Mouse (Mus musculus) midbrain, embryonic 16.5 days (tissue): ENCODE results near the gene Jarid2. TPM values are rescaled to one million over a fixed set of nuclear protein-coding genes. Genes with fewer than 3 reads are reported as not detected.

Source experiments
- ATAC-seq: fragments of 200-750 bp; cut with Nextera tagmentation; 2 replicates; pipeline ENCODE4 v1.8.0; 2017; ENCODE audit warnings: moderate TSS enrichment
- H3K27ac ChIP-seq: fragments of 300-500 bp; sonication (generic); 2 replicates; pipeline ENCODE4 v1.5.1; 2014; ENCODE audit warnings: mild to moderate bottlenecking, low read length, mixed read lengths
- H3K27me3 ChIP-seq: fragments of 300-500 bp; sonication (generic); 2 replicates; pipeline ENCODE4 v1.6.1; 2014; ENCODE audit warnings: low read depth, low read length, mixed read lengths; ENCODE audit not compliant: control insufficient read depth, insufficient read depth
- H3K36me3 ChIP-seq: fragments of 300-500 bp; sonication (generic); 2 replicates; pipeline ENCODE4 v1.6.1; 2014; ENCODE audit warnings: mild to moderate bottlenecking, low read length, moderate library complexity, mixed read lengths; ENCODE audit not compliant: control insufficient read depth, insufficient read depth
- H3K4me1 ChIP-seq: fragments of 300-500 bp; sonication (generic); 2 replicates; pipeline ENCODE4 v1.6.1; 2014; ENCODE audit warnings: mild to moderate bottlenecking, low read length, mixed read lengths; ENCODE audit not compliant: control insufficient read depth, insufficient read depth
- H3K4me2 ChIP-seq: fragments of 300-500 bp; sonication (generic); 2 replicates; pipeline ENCODE4 v1.6.1; 2014; ENCODE audit warnings: mild to moderate bottlenecking, low read length, mixed read lengths
- H3K4me3 ChIP-seq: fragments of 300-500 bp; sonication (generic); 2 replicates; pipeline ENCODE4 v1.5.1; 2014; ENCODE audit warnings: low read depth, mild to moderate bottlenecking, low read length, moderate library complexity, mixed read lengths
- H3K9ac ChIP-seq: fragments of 300-500 bp; sonication (generic); 2 replicates; pipeline ENCODE4 v1.6.1; 2014; ENCODE audit warnings: low read depth, low read length, mixed read lengths
- H3K9me3 ChIP-seq: fragments of 300-500 bp; sonication (generic); replicated peaks from 2 replicates; pipeline ENCODE4 v1.6.1; 2014; ENCODE audit warnings: mild to moderate bottlenecking, low read length, mixed read lengths; ENCODE audit not compliant: control insufficient read depth, poor library complexity, severe bottlenecking
- WGBS: fragments of 180-500 bp; shearing (Covaris S2); extraction: QIAGEN DNeasy Blood & Tissue Kit; methylation state at CpG from one replicate; pipeline ENCODE4 v1.1.7; 2014; 5-methylcytosine and 5-hydroxymethylcytosine counted together
- polyA plus RNA-seq: library from polyadenylated mRNA; unstranded; fragments of >200 nt; fragmentation: Nextera tagmentation; extraction: Ambion mirVana; gene quantifications from 2 replicates; pipeline ENCODE4 v1.2.1, GENCODE M21; 2015

Jarid2 gene
- polyA plus RNA-seq, 1 experiment from 2014 or later = 36.6 TPM

GRCm38 (mm10) chr13:44786291-44786690 lies 57.0 kb downstream of the Jarid2 start:
- no peak overlapping the region for H3K27ac ChIP-seq
- peak overlapping the region; percentile 23; the same call in 1 of the 2 replicates for H3K4me2 ChIP-seq
- 22% methylated on average over 4 of the region's 4 CpGs for WGBS
- H3K4me3 ChIP-seq = no peak overlapping the region
- no peaks in the 10 kb centered on the region for H3K9me3 ChIP-seq
- peak; percentile 76; the same call in 1 of the 2 replicates for ATAC-seq
- H3K36me3 ChIP-seq = no peaks in the 10 kb centered on the region
- H3K4me1 ChIP-seq = peaks cover 10% of the 10 kb centered on the region; the same call in 1 of the 2 replicates
- H3K27me3 ChIP-seq = no peaks in the 10 kb centered on the region
- H3K9ac ChIP-seq = no peak overlapping the region

DNA sequence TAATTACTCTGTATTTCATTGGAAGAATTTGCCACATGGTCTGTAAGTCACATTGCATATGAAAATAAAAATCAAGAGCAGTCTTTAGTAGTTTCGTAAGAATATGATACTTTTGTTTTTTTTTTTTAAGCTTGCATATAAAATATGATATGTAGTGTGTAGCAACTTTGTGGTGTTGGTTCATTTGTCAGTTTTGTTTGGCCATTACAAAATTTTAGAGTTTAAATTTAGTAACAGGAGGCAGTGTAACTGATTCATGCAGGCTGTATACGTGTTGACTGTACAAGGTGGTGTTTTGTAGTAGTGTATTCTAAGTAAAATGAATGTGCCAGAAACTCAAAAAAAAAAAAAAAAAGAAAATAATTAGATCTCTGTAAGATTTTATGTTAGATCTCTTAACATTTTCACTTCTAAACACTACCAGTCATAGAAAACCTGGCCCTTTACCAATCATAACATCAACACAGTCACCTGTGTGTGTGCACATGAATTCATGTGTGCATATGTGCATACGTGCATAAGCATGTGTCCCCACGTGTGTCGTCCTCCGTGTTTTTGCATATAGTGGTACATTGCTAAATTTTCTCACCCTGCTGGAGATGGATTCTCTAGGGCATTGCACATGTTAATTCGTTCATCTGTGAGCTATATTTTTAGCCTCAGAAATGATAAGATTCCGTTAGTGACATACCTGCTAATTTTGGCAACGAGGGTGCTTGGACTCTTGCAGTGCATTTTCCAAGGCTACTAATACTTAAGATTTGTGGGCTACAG lies 59.3 kb downstream of the Jarid2 start:
- Histone ChIP-seq H3K4me3 (no peak overlapping the region), H3K27me3 (no peaks in the 10 kb centered on the region), H3K36me3 (no peaks in the 10 kb centered on the region), H3K27ac (no peak overlapping the region), H3K9ac (no peak overlapping the region), H3K9me3 (no peaks in the 10 kb centered on the region), H3K4me2 (no peak overlapping the region), H3K4me1 (peaks cover 14% of the 10 kb centered on the region)
- WGBS = 88% methylated on average over 9 of the region's 9 CpGs
- no peak for ATAC-seq

DNA sequence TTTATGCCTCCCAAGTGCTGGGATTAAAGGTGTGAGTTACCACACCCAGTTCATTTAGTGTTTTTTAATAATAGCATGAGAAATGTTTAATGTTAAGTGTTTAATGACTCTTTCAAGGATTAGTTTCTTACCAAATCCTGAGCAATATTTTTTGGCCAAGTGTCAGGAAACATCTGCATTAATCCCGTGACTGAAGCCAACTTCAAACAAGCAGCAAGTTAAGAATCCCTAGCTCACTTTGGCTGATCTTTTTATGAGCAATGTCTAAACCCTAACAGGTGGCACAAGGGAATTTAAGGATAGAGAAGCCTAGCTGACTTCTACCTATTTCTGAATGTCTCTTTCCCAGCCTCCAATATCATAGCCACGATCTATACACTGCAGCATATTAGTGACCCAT lies 60.7 kb downstream of the Jarid2 start:
- no peaks in the 10 kb centered on the region for H3K27me3 ChIP-seq
- no peaks in the 10 kb centered on the region for H3K9me3 ChIP-seq
- H3K36me3 ChIP-seq = no peaks in the 10 kb centered on the region
- no peak overlapping the region for H3K27ac ChIP-seq
- ATAC-seq = no peak
- H3K4me2 ChIP-seq = no peak overlapping the region
- H3K9ac ChIP-seq = no peak overlapping the region
- H3K4me3 ChIP-seq = no peak overlapping the region
- peaks cover 14% of the 10 kb centered on the region for H3K4me1 ChIP-seq
- WGBS = 53% methylated on average over 2 of the region's 2 CpGs

- H3K9me3 ChIP-seq = no peaks in the 10 kb centered on the region
- no peak overlapping the region for H3K27ac ChIP-seq
- no peaks in the 10 kb centered on the region for H3K36me3 ChIP-seq
- 61% methylated on average over 3 of the region's 3 CpGs for WGBS
- H3K4me3 ChIP-seq = no peak overlapping the region
- no peak for ATAC-seq
- no peak overlapping the region for H3K9ac ChIP-seq
- no peaks in the 10 kb centered on the region for H3K27me3 ChIP-seq
- peaks cover 8% of the 10 kb centered on the region for H3K4me1 ChIP-seq
- no peak overlapping the region for H3K4me2 ChIP-seq
Measured at GRCm38 (mm10) chr13:44792361-44792892, 63.2 kb downstream of the Jarid2 start.

GRCm38 (mm10) chr13:44795891-44796290 lies 66.6 kb downstream of the Jarid2 start:
- ATAC-seq = no peak
- Histone ChIP-seq H3K9ac (no peak overlapping the region), H3K36me3 (no peaks in the 10 kb centered on the region), H3K9me3 (no peaks in the 10 kb centered on the region), H3K27ac (no peak overlapping the region), H3K27me3 (no peaks in the 10 kb centered on the region), H3K4me1 (peaks cover 8% of the 10 kb centered on the region), H3K4me2 (no peak overlapping the region), H3K4me3 (no peak overlapping the region)
- 28% methylated on average over 3 of the region's 3 CpGs for WGBS

DNA sequence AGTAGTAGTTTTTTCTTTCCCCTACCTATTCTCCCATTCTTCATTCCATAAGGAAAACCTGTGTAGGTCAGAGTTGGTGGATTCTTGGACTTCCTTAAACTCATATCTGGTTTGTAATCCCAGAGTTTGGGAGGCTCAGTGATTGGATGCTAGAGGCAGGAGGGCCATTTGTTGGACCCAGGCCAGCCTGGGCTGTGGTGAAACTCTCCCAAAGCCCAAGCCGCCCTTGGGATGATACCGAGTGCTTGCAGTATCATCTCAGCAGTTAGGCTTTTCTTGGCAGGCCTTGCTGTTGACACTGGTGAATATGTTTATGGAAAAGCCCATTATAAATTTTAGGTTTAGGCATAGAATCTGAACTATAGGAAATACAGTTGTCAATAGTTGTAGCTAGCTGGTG lies 67.5 kb downstream of the Jarid2 start:
- no peaks in the 10 kb centered on the region for H3K9me3 ChIP-seq
- 72% methylated on average over 2 of the region's 2 CpGs for WGBS

DNA sequence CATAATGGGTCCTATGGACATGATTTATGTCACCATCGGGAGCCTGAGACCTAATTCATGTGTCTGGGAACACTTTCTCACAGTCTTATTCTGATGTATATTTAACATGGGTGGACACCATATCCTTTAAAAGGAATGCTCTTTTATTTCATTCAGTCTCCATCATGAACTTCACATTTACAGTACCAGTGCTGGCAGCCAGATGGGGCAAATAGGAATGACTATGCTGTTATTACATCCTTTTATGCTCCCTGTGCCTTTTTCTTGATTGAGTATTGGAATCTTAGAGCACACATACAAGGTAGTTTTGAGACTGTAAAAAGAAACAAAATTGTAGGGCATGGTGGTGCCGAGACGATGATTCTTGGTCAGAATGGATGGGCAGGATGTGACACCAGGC lies 69.0 kb downstream of the Jarid2 start:
- Histone ChIP-seq H3K4me3 (no peak overlapping the region), H3K27me3 (no peaks in the 10 kb centered on the region), H3K9me3 (no peaks in the 10 kb centered on the region), H3K9ac (no peak overlapping the region), H3K4me2 (no peak overlapping the region), H3K27ac (no peak overlapping the region), H3K4me1 (peaks cover 3% of the 10 kb centered on the region), H3K36me3 (no peaks in the 10 kb centered on the region)
- no peak for ATAC-seq
- WGBS = 82% methylated on average over 3 of the region's 3 CpGs

More for the DNA sequence above, 67.5 kb downstream of the Jarid2 start:
- Histone ChIP-seq H3K27ac (no peak overlapping the region), H3K9ac (no peak overlapping the region), H3K4me3 (no peak overlapping the region), H3K27me3 (no peaks in the 10 kb centered on the region), H3K36me3 (no peaks in the 10 kb centered on the region), H3K4me2 (no peak overlapping the region), H3K4me1 (peaks cover 8% of the 10 kb centered on the region)
- ATAC-seq = no peak

- Histone ChIP-seq H3K9me3 (no peaks in the 10 kb centered on the region), H3K9ac (no peak overlapping the region), H3K4me2 (no peak overlapping the region), H3K27ac (no peak overlapping the region), H3K27me3 (no peaks in the 10 kb centered on the region), H3K36me3 (no peaks in the 10 kb centered on the region), H3K4me1 (peaks cover 3% of the 10 kb centered on the region), H3K4me3 (no peak overlapping the region)
- ATAC-seq = no peak
Measured at GRCm38 (mm10) chr13:44799166-44799565, 69.9 kb downstream of the Jarid2 start.

- 81% methylated on average over 7 of the region's 7 CpGs for WGBS
- ATAC-seq = no peak
Measured at GRCm38 (mm10) chr13:44800059-44800458, 70.8 kb downstream of the Jarid2 start.

More at GRCm38 (mm10) chr13:44800059-44800458, 70.8 kb downstream of the Jarid2 start:
- Histone ChIP-seq H3K27me3 (no peaks in the 10 kb centered on the region), H3K4me2 (no peak overlapping the region), H3K9ac (no peak overlapping the region), H3K4me3 (no peak overlapping the region), H3K9me3 (no peaks in the 10 kb centered on the region), H3K4me1 (peaks cover 3% of the 10 kb centered on the region), H3K27ac (no peak overlapping the region), H3K36me3 (no peaks in the 10 kb centered on the region)
